Mouse (Mus musculus): ENCODE data around the gene Elane.

DNA sequence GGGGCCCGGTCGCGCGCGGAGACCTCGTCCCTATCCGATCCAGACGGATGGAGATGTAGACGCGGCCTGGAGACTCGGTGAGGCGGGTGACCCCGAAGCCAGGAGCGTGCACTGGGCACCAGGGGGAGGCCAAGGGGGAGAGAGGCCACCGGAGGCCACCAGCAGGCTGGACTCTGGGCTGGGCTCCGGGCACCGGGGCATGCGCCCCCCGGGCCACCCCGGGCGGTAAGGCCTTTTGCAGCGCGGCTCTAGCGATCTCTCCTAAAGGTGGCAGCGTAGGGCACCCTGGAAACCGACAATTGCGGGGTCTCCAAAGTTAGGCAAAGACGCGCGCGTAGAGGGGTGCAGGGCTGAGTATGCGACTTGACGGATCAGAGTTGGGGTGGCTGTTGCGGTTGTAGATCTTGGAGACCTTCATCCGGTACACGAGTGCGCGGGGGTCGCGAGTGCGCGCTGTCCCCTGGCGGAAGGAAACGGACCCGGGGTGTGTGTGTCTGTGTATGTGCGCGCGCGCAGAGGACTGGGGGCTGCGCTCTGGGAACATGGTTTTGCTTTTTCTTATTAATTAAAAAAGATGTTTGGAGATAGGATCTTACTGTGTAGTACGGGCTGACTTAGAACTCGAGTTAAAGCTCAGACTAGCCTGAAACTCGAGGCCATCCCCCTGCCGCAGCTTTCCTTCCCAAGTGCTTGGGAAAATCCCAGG, 41.4 kb downstream of the Elane start:
- TF ChIP-seq EP300 (IDR thresholded peaks at IDR 0.05) (no peak), CTCF (IDR thresholded peaks at IDR 0.05) (peak; percentile 50)

All from lung, postnatal 0 days (tissue).